Mouse (Mus musculus) midbrain, postnatal 0 days (tissue): Measurements from ENCODE around the gene Ptgfrn. TPM values are rescaled to one million over a fixed set of nuclear protein-coding genes. Genes with fewer than 3 reads are reported as not detected.

Source experiments
- ATAC-seq: fragments of 200-750 bp; cut with Nextera tagmentation; 2 replicates; pipeline ENCODE4 v1.8.0; 2017; ENCODE audit warnings: moderate number of reproducible peaks, mild to moderate bottlenecking, moderate TSS enrichment, moderate library complexity; ENCODE audit not compliant: low FRiP score
- DNase-seq: peaks from one replicate; pipeline ENCODE4 v3.0.0-alpha.2; 2015; ENCODE audit warnings: low spot score
- H3K27ac ChIP-seq: fragments of 300-500 bp; sonication (generic); 2 replicates; pipeline ENCODE4 v1.5.1; 2014; ENCODE audit warnings: low read depth, mild to moderate bottlenecking, low read length, mixed read lengths
- H3K27me3 ChIP-seq: fragments of 300-500 bp; sonication (generic); 2 replicates; pipeline ENCODE4 v1.6.1; 2014; ENCODE audit warnings: low read length, control low read depth, mixed read lengths; ENCODE audit not compliant: insufficient read depth
- H3K36me3 ChIP-seq: fragments of 300-500 bp; sonication (generic); 2 replicates; pipeline ENCODE4 v1.6.1; 2014; ENCODE audit warnings: low read length, control low read depth, mixed read lengths; ENCODE audit not compliant: insufficient read depth
- H3K4me1 ChIP-seq: fragments of 300-500 bp; sonication (generic); 2 replicates; pipeline ENCODE4 v1.6.1; 2014; ENCODE audit warnings: mild to moderate bottlenecking, control low read depth, antibody characterized with exemption, low read length, mixed read lengths; ENCODE audit not compliant: insufficient read depth
- H3K4me2 ChIP-seq: fragments of 300-500 bp; sonication (generic); 2 replicates; pipeline ENCODE4 v1.6.1; 2014; ENCODE audit warnings: low read depth, mild to moderate bottlenecking, low read length, mixed read lengths; ENCODE audit not compliant: poor library complexity, severe bottlenecking
- H3K4me3 ChIP-seq: fragments of 300-500 bp; sonication (generic); 2 replicates; pipeline ENCODE4 v1.5.1; 2014; ENCODE audit warnings: low read depth, mild to moderate bottlenecking, low read length, moderate library complexity
- H3K9ac ChIP-seq: fragments of 300-500 bp; sonication (generic); replicated peaks from 2 replicates; pipeline ENCODE4 v1.6.1; 2014; ENCODE audit warnings: mild to moderate bottlenecking, low read length, moderate library complexity, mixed read lengths; ENCODE audit not compliant: poor library complexity, severe bottlenecking
- H3K9me3 ChIP-seq: fragments of 300-500 bp; sonication (generic); 2 replicates; pipeline ENCODE4 v1.6.1; 2016; ENCODE audit warnings: low read length, control low read depth
- CTCF ChIP-seq: IDR thresholded peaks from 2 replicates; pipeline ENCODE4 v1.5.1; 2016; ENCODE audit warnings: antibody characterized with exemption, mild to moderate bottlenecking
- whole genome bisulfite sequencing: fragments of 180-500 bp; shearing (Covaris S2); extraction: QIAGEN DNeasy Blood & Tissue Kit; methylation state at CpG from one replicate; pipeline ENCODE4 v1.1.7; 2014; 5-methylcytosine and 5-hydroxymethylcytosine counted together
- polyA plus RNA-seq: library from polyadenylated mRNA; unstranded; fragments of >200 nt; fragmentation: Nextera tagmentation; extraction: Ambion mirVana; gene quantifications from 2 replicates; pipeline ENCODE4 v1.2.1, GENCODE M21; 2015
- total RNA-seq: library from RNA; depleted of rRNA; stranded (reverse); fragments of >200 nt; gene quantifications from 2 replicates; pipeline ENCODE4 v1.2.3, GENCODE M21; 2014

The Ptgfrn gene
- total and polyA plus RNA-seq, 2 experiments from 2014 or later = 3.8 to 58.5 TPM

DNA sequence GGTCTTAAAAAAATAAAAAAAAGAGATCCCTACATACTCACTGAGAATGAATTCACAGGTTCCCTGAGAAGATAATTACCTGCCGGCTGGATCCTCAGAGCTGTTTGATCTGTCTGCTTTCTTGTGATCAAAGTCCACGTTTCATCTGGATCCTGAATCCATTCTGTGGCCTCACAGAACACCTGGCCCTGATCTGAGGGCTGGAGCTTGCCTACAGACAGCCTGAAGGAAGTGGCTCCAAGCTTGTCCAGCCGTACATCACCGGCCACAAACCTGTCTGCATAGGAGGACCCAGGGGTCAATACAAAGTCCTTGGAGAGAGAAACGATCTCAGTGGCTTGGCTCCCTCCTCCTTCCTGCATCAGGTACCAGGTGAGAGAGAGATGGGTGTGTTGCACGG is 91.6 kb downstream of the Ptgfrn start:
- DNase-seq (no peak), ATAC-seq (no peak)
- no peaks in the 10 kb centered on the region for H3K9me3 ChIP-seq
- H3K27me3 ChIP-seq = no peaks in the 10 kb centered on the region
- 70% methylated on average over 6 of the region's 6 CpGs for WGBS
- no peak overlapping the region for H3K9ac ChIP-seq
- no peak overlapping the region for H3K4me3 ChIP-seq
- H3K27ac ChIP-seq = no peak overlapping the region
- TF ChIP-seq CTCF = no peak
- H3K36me3 ChIP-seq = no peaks in the 10 kb centered on the region
- H3K4me1 ChIP-seq = no peaks in the 10 kb centered on the region
- H3K4me2 ChIP-seq = no peak overlapping the region

DNA sequence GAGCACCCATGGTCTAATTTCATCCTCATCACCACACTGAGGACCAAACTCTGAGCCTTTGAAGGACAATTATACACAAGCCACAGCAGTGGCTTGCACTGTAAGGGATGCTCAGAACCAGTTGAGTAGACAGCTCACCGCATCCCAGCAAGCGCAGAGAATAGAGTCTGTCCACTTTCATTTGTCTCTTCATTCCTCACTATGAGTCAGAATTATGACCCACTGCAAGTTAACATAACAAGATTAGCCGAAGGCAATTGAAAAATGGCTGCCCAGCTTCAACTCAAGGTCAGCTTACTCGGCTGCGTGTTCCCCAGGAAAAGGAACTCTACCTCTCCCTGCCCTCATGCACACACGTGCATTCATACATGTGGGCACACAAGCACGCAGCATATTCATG is 94.0 kb downstream of the Ptgfrn start:
- Histone ChIP-seq H3K27ac (no peak overlapping the region), H3K9me3 (no peaks in the 10 kb centered on the region), H3K4me2 (no peak overlapping the region), H3K36me3 (no peaks in the 10 kb centered on the region), H3K27me3 (no peaks in the 10 kb centered on the region), H3K4me3 (no peak overlapping the region), H3K4me1 (no peaks in the 10 kb centered on the region), H3K9ac (no peak overlapping the region)
- no peak for DNase-seq
- 82% methylated on average over 7 of the region's 7 CpGs for WGBS
- no peak for TF ChIP-seq CTCF
- no peak for ATAC-seq

DNA sequence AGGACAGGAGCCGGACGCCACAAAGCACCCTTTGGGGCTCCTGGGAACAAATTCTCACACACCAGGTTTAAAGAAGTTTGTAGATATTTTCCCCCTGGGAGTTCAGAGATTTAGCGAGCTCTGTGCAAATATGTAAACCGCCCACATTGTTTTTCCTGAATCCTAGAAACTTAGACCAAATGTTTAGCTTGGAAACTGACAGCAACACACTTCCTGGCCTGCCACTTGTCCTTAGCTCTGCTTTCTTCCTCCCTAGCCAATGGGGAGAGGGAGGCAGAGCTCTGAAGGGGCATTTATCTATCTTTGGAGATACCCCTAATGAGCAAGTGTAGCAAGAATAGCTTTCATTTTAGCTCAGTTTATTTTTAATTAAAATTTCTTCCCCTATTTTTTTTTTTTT is 94.8 kb downstream of the Ptgfrn start:
- Histone ChIP-seq H3K4me1 (no peaks in the 10 kb centered on the region), H3K4me2 (no peak overlapping the region), H3K27me3 (no peaks in the 10 kb centered on the region), H3K4me3 (no peak overlapping the region), H3K27ac (no peak overlapping the region), H3K9me3 (no peaks in the 10 kb centered on the region), H3K9ac (no peak overlapping the region), H3K36me3 (no peaks in the 10 kb centered on the region)
- DNase-seq = no peak
- 53% methylated on average over 4 of the region's 4 CpGs for WGBS
- no peak for TF ChIP-seq CTCF
- ATAC-seq = no peak

DNA sequence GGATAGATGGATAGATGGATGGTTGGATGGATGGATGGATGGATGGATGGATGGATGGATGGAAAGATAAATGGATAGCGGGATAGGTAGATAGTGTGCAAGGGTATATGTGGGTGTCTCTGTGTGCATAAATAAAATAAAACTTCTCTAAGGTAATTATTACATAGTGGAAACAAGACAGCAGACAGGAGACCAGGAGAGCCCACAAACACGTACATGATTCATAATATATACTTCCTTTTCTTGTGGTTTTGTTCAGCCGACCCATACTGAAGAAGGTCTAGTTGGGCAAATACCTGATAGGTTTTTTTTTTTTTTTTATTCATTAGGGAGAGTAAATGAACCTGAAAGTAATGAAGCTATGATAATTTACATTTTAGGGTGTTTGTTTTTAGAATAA is 96.5 kb downstream of the Ptgfrn start:
- Histone ChIP-seq H3K36me3 (no peaks in the 10 kb centered on the region), H3K9me3 (no peaks in the 10 kb centered on the region), H3K4me1 (no peaks in the 10 kb centered on the region), H3K9ac (no peak overlapping the region), H3K4me3 (no peak overlapping the region), H3K4me2 (no peak overlapping the region), H3K27ac (no peak overlapping the region), H3K27me3 (no peaks in the 10 kb centered on the region)
- DNase-seq (no peak), ATAC-seq (no peak)
- 87% methylated on average over 3 of the region's 3 CpGs for WGBS
- TF ChIP-seq CTCF = no peak

DNA sequence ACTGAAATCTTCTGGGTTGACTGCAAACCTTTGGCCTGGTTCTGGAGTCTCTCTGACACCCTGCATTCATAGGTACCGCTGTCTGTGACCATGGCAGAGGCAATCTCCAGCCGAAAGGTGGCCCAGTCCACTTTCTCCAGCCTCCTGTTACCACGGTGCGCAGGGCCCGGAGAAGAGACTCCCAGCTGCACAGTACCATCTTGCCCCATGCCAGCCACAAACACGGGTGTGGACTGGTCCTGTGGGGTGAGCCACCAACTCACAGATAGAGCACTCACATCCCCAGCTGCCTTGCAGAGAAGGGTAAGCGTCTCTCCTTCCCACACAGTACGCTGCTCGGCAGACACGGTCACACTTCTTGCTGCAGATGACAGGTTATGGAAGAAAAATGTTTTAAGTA is 97.1 kb downstream of the Ptgfrn start:
- ATAC-seq = no peak
- H3K9me3 ChIP-seq = no peaks in the 10 kb centered on the region
- WGBS = 92% methylated on average over 10 of the region's 10 CpGs
- H3K27me3 ChIP-seq = no peaks in the 10 kb centered on the region
- no peak overlapping the region for H3K4me2 ChIP-seq
- no peak overlapping the region; the same call in 1 of the 2 replicates for H3K27ac ChIP-seq
- H3K9ac ChIP-seq = no peak overlapping the region
- no peaks in the 10 kb centered on the region for H3K36me3 ChIP-seq
- H3K4me3 ChIP-seq = no peak overlapping the region
- H3K4me1 ChIP-seq = no peaks in the 10 kb centered on the region
- TF ChIP-seq CTCF = no peak
- no peak for DNase-seq

DNA sequence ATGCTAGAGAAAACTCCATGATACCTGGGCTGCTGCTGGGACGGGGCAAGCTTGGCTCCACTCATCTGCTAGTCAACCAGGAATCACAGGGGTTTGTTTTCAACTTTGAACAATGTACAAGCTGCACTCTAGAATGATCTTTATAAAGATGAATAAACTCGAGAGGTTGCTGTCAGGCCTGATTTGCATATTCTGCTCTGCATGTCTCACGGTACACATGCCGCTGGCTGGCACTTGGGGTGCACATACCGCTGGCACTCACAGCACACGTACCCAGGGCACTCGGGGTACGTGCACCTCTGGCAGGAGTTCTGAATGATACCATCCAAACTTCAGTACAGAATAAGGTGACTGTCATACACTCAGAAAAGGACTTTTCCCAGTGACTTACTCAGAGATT is 97.5 kb downstream of the Ptgfrn start:
- Histone ChIP-seq H3K9ac (no peak overlapping the region), H3K4me3 (no peak overlapping the region), H3K9me3 (no peaks in the 10 kb centered on the region), H3K27ac (no peak overlapping the region; the same call in 1 of the 2 replicates), H3K4me2 (no peak overlapping the region), H3K36me3 (no peaks in the 10 kb centered on the region), H3K4me1 (no peaks in the 10 kb centered on the region), H3K27me3 (no peaks in the 10 kb centered on the region)
- 0 out of 2 replicates have a peak, but pooled peaks have one; percentile 38 for ATAC-seq
- no peak for DNase-seq
- no peak for TF ChIP-seq CTCF
- WGBS = 72% methylated on average over 8 of the region's 8 CpGs
